Mouse (Mus musculus): ENCODE results near the gene Krtap16-1.

DNA sequence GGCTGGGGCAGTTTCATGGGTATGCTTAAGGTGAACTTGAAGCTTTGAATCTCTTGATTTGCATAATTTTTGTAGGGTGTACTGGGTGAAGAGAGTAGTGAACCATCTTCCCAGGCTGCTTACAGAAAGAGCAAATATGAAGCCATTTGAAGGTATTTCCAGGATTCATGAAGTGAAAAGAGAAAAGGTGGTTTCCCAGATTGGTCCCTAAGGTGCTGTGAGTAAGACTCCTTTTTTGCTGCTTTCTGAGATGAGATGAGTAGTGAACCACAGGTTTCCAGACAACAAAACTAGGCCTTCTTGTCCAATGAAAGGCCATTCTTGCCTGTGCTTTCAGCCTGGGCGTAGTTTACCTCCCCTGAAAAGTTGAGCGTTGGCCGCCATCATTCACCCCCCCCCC, 2.1 kb upstream of the Krtap16-1 start:
- TF ChIP-seq TAL1 (IDR thresholded peaks at IDR 0.05; ENCODE audit: low read length) (no peak), GATA1 (IDR thresholded peaks at IDR 0.05; ENCODE audit: low read length) (no peak)
